Mouse (Mus musculus) liver, adult 2 months (tissue): ENCODE results near the gene Pde4a.

ENCODE experiments used
- CTCF ChIP-seq: fragments of 200-500 bp; IDR thresholded peaks from 2 replicates; pipeline ENCODE4 v1.5.1; 2011; ENCODE audit warnings: low read depth, low read length, control low read depth
- POLR2A ChIP-seq: fragments of 200-500 bp; IDR thresholded peaks from 2 replicates; pipeline ENCODE4 v1.6.1; 2011; ENCODE audit warnings: low read length, control low read depth; ENCODE audit not compliant: insufficient read depth; ENCODE audit errors: extremely low read depth

DNA sequence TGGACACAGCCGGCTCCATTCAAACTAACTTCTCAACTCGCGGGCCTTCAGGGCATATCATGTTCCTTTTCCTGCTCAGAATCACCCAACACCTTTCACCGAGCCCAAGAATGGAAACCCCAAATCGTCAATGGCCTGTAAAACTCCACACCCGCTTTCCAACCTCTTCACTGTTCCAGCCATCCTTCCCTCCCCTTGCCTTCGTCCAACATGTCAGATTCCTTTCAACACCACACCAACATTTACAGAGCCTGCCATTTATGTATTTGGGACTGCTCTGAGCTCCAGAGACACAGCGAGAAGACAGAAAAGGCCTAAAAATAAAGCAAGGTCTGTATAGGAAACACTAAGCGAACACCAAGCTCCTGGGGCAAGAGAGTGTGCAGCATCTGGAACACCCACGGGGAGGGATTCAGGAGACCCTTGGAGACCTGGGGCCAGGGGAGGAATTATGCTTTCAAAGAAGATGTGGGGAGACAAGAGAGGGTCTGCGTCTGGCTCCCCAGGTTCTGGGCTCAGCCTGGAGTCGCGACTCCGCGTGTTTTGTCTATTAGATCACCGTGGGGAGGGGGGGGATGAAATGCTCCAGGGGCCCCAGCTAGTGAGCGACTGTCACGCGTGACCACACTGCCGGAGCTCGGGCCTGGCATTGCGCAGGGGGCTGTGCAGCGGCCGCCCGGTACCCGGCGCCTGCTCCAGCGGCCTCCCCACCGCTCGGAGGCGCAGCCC lies 72.7 kb downstream of the Pde4a start:
- TF ChIP-seq POLR2A: no peak
- TF ChIP-seq CTCF: no peak
